Mouse (Mus musculus) heart, adult 2 months (tissue): ENCODE measurements at regions not wholly inside any gene's neighbourhood (a gene's known extent, or its start where the extent isn't known, plus 50 kb on each side); places are given as distances from the start of the nearest gene placed in this dataset.

Source experiments
- DNase-seq, 2 experiments: peaks; one replicate each; pipeline ENCODE4 v3.0.0; 2021
- H3K27ac ChIP-seq: fragments of 200-600 bp; 2 replicates; pipeline ENCODE4 v1.8.1; 2022
- H3K27me3 ChIP-seq: fragments of 200-500 bp; 2 replicates; pipeline ENCODE4 v1.6.1; 2012; ENCODE audit warnings: mild to moderate bottlenecking, low read length, inconsistent platforms, mixed read lengths; ENCODE audit not compliant: control insufficient read depth, insufficient read depth
- H3K36me3 ChIP-seq: fragments of 200-500 bp; 2 replicates; pipeline ENCODE4 v1.6.1; 2012; ENCODE audit warnings: low read length, inconsistent platforms; ENCODE audit not compliant: control insufficient read depth, insufficient read depth
- H3K4me1 ChIP-seq: fragments of 200-500 bp; 2 replicates; pipeline ENCODE4 v1.6.1; 2011; ENCODE audit warnings: low read length; ENCODE audit not compliant: control insufficient read depth, insufficient read depth
- H3K4me3 ChIP-seq: fragments of 200-600 bp; 2 replicates; pipeline ENCODE4 v1.8.1; 2022
- H3K79me2 ChIP-seq: fragments of 200-500 bp; replicated peaks from 2 replicates; pipeline ENCODE4 v1.6.1; 2012; ENCODE audit warnings: mild to moderate bottlenecking, inconsistent platforms, low read length, moderate library complexity, mixed read lengths; ENCODE audit not compliant: control insufficient read depth, insufficient read depth
- H3K9ac ChIP-seq: fragments of 200-500 bp; 2 replicates; pipeline ENCODE4 v1.6.1; 2012; ENCODE audit warnings: low read depth, mild to moderate bottlenecking, control low read depth, inconsistent platforms, low read length, mixed read lengths
- CTCF ChIP-seq: fragments of 200-600 bp; IDR thresholded peaks from 2 replicates; pipeline ENCODE4 v1.8.1; 2022; ENCODE audit warnings: antibody characterized with exemption, mild to moderate bottlenecking, moderate library complexity
- EP300 ChIP-seq: fragments of 200-500 bp; IDR thresholded peaks from 2 replicates; pipeline ENCODE4 v1.6.1; 2011; ENCODE audit warnings: low read depth, low read length, control low read depth; ENCODE audit not compliant: insufficient read depth
- POLR2A ChIP-seq: fragments of 200-500 bp; IDR thresholded peaks from 2 replicates; pipeline ENCODE4 v1.6.1; 2011; ENCODE audit warnings: mild to moderate bottlenecking, low read depth, low read length, control low read depth; ENCODE audit not compliant: insufficient read depth
- WGBS: fragments of 180-500 bp; shearing (Covaris S2); methylation state at CpG from one replicate; pipeline ENCODE4 v1.1.7; 2018; 5-methylcytosine and 5-hydroxymethylcytosine counted together
- intact Hi-C: fragments of 180-260 bp; cut with DNase I; formaldehyde crosslinking; loops from one replicate; pipeline ENCODE4 v1.15.1; 2025

- intact Hi-C loops = no loop called here
- WGBS = 63% methylated on average over 3 of the region's 3 CpGs
- Histone ChIP-seq H3K27ac (no peak overlapping the region), H3K79me2 (no peaks in the 10 kb centered on the region), H3K27me3 (no peaks in the 10 kb centered on the region), H3K4me1 (no peaks in the 10 kb centered on the region), H3K9ac (no peak overlapping the region), H3K4me3 (no peak overlapping the region), H3K36me3 (no peaks in the 10 kb centered on the region)
- no peak for DNase-seq
- TF ChIP-seq POLR2A (no peak), EP300 (no peak), CTCF (no peak)
Observed at GRCm38 (mm10) chr5:148775232-148775631, 153.9 kb downstream of the Katnal1 start.

DNA sequence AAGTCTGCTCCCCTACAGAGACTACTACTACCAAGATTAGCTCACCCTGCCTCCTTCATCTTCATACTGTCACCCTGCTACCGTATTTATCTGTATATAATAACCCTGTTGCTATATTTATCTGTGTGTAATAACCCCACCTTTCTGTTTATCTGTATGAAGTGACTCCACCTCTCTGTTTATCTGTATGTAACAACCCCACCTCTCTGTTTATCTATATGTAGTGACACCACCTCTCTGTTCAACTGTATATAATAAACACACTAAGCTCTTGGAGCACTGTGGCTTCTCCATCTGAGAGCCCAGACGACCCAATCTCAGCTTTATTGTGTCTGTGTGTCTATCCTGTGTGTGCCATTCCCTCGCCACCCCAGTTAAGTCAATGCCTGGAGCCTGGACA lies 154.7 kb downstream of the Katnal1 start:
- no peaks in the 10 kb centered on the region for H3K4me1 ChIP-seq
- no peak overlapping the region for H3K9ac ChIP-seq
- no peak overlapping the region for H3K27ac ChIP-seq
- H3K27me3 ChIP-seq = no peaks in the 10 kb centered on the region
- no peak for TF ChIP-seq CTCF
- TF ChIP-seq EP300 = no peak
- TF ChIP-seq POLR2A = no peak
- intact Hi-C loops = no loop called here
- WGBS = 55% methylated on average over 3 of the region's 3 CpGs
- H3K4me3 ChIP-seq = no peak overlapping the region
- no peaks in the 10 kb centered on the region for H3K36me3 ChIP-seq
- DNase-seq = no peak
- H3K79me2 ChIP-seq = no peaks in the 10 kb centered on the region

- H3K4me3 ChIP-seq = no peak overlapping the region
- H3K36me3 ChIP-seq = no peaks in the 10 kb centered on the region
- no peak for TF ChIP-seq POLR2A
- no peak for TF ChIP-seq CTCF
- TF ChIP-seq EP300 = no peak
- intact Hi-C loops = no loop called here
- H3K79me2 ChIP-seq = no peaks in the 10 kb centered on the region
- 70% methylated on average over 4 of the region's 4 CpGs for WGBS
- no peaks in the 10 kb centered on the region for H3K27me3 ChIP-seq
- no peak for DNase-seq
- H3K27ac ChIP-seq = no peak overlapping the region
- no peak overlapping the region for H3K9ac ChIP-seq
- no peaks in the 10 kb centered on the region for H3K4me1 ChIP-seq
Observed at GRCm38 (mm10) chr5:148769452-148769851, 159.7 kb downstream of the Katnal1 start.

DNA sequence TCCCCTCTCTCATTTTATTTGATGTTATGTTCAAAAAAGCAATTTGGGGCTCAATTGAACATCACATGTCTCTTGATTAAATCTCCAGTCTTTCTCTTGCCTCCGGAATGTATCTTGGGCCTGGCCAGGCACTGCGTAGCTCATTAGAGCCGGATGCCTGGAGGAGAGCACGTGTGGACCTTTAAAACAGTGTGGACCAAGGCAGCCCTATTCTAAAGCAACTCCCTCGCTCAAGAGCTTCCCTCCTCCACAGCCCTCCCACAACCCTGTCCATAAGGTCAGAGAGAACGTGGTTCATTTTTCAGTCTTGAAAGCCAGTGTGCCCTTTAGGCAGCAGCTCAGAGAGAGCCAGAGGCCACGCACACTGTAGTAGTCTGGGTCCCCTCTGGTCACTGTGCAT lies 160.8 kb downstream of the Katnal1 start:
- Histone ChIP-seq H3K36me3 (no peaks in the 10 kb centered on the region), H3K4me3 (no peak overlapping the region), H3K9ac (no peak overlapping the region), H3K27me3 (no peaks in the 10 kb centered on the region), H3K27ac (no peak overlapping the region), H3K4me1 (no peaks in the 10 kb centered on the region), H3K79me2 (no peaks in the 10 kb centered on the region)
- DNase-seq = no peak
- intact Hi-C loops = no loop called here
- TF ChIP-seq EP300 (no peak), POLR2A (no peak), CTCF (no peak)
- WGBS = 64% methylated on average over 7 of the region's 7 CpGs

DNA sequence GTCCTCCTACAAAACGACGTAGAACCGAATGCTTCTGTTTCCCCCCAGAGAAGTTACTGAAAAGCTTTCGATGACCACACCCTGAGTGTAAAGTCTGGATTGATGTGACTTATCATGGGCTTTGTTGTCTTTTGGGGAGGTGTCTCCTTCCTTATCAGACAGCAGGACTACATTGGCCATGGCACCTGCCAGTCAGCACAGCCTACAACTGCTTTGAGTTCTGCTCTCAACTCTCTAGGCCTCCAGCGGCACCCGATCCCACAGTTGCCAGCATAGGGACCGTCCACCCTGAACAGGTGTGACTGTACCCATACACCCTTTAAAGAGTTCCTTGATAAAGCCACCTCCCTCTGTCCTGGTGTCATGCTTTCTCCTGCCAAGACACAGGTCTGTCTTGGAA lies 163.1 kb downstream of the Katnal1 start:
- 86% methylated on average over 7 of the region's 7 CpGs for WGBS

GRCm38 (mm10) chr5:148760108-148760507 lies 169.0 kb downstream of the Katnal1 start:
- no peak for DNase-seq
- H3K4me1 ChIP-seq = no peaks in the 10 kb centered on the region
- no peak overlapping the region for H3K9ac ChIP-seq
- no peak overlapping the region for H3K27ac ChIP-seq
- H3K27me3 ChIP-seq = no peaks in the 10 kb centered on the region
- H3K79me2 ChIP-seq = no peaks in the 10 kb centered on the region
- TF ChIP-seq EP300 = no peak
- TF ChIP-seq CTCF = no peak
- TF ChIP-seq POLR2A = no peak
- WGBS = 74% methylated on average over 9 of the region's 9 CpGs
- no peaks in the 10 kb centered on the region for H3K36me3 ChIP-seq
- intact Hi-C loops = no loop called here
- H3K4me3 ChIP-seq = no peak overlapping the region

More for the DNA sequence above, 163.1 kb downstream of the Katnal1 start:
- no peaks in the 10 kb centered on the region for H3K36me3 ChIP-seq
- TF ChIP-seq CTCF (no peak), POLR2A (no peak), EP300 (no peak)
- no peak overlapping the region for H3K27ac ChIP-seq
- no peaks in the 10 kb centered on the region for H3K4me1 ChIP-seq
- H3K79me2 ChIP-seq = no peaks in the 10 kb centered on the region
- H3K9ac ChIP-seq = no peak overlapping the region
- no peak for DNase-seq
- intact Hi-C loops = no loop called here
- H3K4me3 ChIP-seq = no peak overlapping the region
- no peaks in the 10 kb centered on the region for H3K27me3 ChIP-seq
